In the genomic region with DNA sequence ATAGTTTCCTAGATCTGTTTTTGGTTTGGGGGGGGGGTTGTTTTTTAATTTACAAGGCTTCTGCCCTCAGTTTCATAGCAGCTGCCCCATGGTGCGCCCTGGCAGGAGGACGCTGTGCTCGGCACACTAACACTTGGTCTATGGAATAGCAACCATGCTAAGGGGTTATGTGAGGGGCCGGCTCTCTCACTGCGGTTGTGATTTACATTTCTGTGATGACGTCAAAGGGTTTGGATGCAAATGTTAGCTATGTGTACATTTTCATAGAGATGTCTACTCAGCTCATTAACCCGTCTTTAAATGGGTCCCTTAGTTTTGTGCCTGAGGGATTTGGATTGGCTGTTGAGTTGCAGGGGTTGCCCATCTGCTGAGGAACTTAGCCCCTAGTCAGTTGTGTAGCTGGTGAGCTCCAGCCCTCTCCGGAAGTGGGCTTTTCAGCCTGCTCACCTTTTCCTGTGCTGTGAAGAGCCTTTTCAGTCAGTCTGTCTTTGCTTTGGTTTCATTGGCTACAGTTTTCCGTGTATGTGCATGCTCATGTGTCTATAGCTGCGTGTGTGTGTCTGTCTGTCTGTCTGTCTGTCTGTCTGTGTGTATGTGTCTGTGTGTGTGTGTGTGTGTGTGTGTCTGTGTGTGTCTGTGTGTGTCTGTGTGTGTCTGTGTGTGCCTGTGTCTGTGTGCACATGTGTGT, we compare ENCODE assay signal across 16 mouse cellular contexts.
"Had no signal": no experiment of that assay in that cellular context is flagged by ENCODE, and none has a peak within 500 bp of the region (broad histone marks: within the 10 kb centered on the region; RNA-seq: fewer than 3 reads in every experiment).

No protein-coding gene starts in this region.

- H3K4me2 ChIP-seq: neural tube, embryonic 13.5 days; neural tube, embryonic 15.5 days; stomach, embryonic 15.5 days had no signal

- H3K27ac ChIP-seq: neural tube, embryonic 13.5 days; neural tube, embryonic 15.5 days; stomach, embryonic 15.5 days; stomach, postnatal 0 days had no signal

- DNase-seq: retina, postnatal 1 day; right cerebral cortex, adult 18-20 months; right cerebral cortex, postnatal 14 days; right cerebral cortex, postnatal 25 days; right cerebral cortex, postnatal 4 days; spleen, adult 18-20 months; thymus, adult 18-20 months; thymus, adult 2 months; thymus, postnatal 14 days; thymus, postnatal 25 days; thymus, postnatal 36 days; thymus, postnatal 4 days had no signal

- H3K4me3 ChIP-seq: neural tube, embryonic 13.5 days; neural tube, embryonic 15.5 days; stomach, embryonic 15.5 days had no signal

- H3K9me3 ChIP-seq: neural tube, embryonic 13.5 days; neural tube, embryonic 15.5 days; stomach, embryonic 15.5 days had no signal

- H3K9ac ChIP-seq: neural tube, embryonic 13.5 days; neural tube, embryonic 15.5 days; stomach, embryonic 15.5 days had no signal

- H3K36me3 ChIP-seq: neural tube, embryonic 13.5 days; neural tube, embryonic 15.5 days; stomach, embryonic 15.5 days had no signal

- H3K4me1 ChIP-seq: neural tube, embryonic 15.5 days; stomach, embryonic 15.5 days had no signal

- H3K27me3 ChIP-seq: neural tube, embryonic 13.5 days; neural tube, embryonic 15.5 days; stomach, embryonic 15.5 days had no signal
